Mouse (Mus musculus) forebrain, embryonic 15.5 days (tissue): ENCODE measurements around the gene Extl1. TPM values are rescaled to one million over a fixed set of nuclear protein-coding genes. Genes with fewer than 3 reads are reported as not detected.

Experiments used
- ATAC-seq: fragments of 200-750 bp; cut with Nextera tagmentation; replicated peaks from 2 replicates; pipeline ENCODE4 v1.8.0; 2017; ENCODE audit warnings: mild to moderate bottlenecking, moderate TSS enrichment, moderate library complexity
- H3K27ac ChIP-seq: fragments of 300-500 bp; sonication (generic); replicated peaks from 2 replicates; pipeline ENCODE4 v1.5.1; 2015; ENCODE audit warnings: mild to moderate bottlenecking, inconsistent platforms
- H3K27me3 ChIP-seq: fragments of 300-500 bp; sonication (generic); 2 replicates; pipeline ENCODE4 v1.6.1; 2015; ENCODE audit warnings: inconsistent platforms
- H3K36me3 ChIP-seq: fragments of 300-500 bp; sonication (generic); 2 replicates; pipeline ENCODE4 v1.6.1; 2015; ENCODE audit warnings: mild to moderate bottlenecking, inconsistent platforms
- H3K4me1 ChIP-seq: fragments of 300-500 bp; sonication (generic); 2 replicates; pipeline ENCODE4 v1.6.1; 2015; ENCODE audit warnings: inconsistent platforms
- H3K4me2 ChIP-seq: fragments of 300-500 bp; sonication (generic); replicated peaks from 2 replicates; pipeline ENCODE4 v1.6.1; 2015; ENCODE audit warnings: mild to moderate bottlenecking, inconsistent platforms
- H3K4me3 ChIP-seq: fragments of 300-500 bp; sonication (generic); 2 replicates; pipeline ENCODE4 v1.5.1; 2015; ENCODE audit warnings: mild to moderate bottlenecking, inconsistent platforms
- H3K9ac ChIP-seq: fragments of 300-500 bp; sonication (generic); replicated peaks from 2 replicates; pipeline ENCODE4 v1.6.1; 2015; ENCODE audit warnings: mild to moderate bottlenecking, inconsistent platforms
- H3K9me3 ChIP-seq: fragments of 300-500 bp; sonication (generic); 2 replicates; pipeline ENCODE4 v1.6.1; 2016; ENCODE audit warnings: inconsistent platforms
- WGBS: fragments of 180-500 bp; shearing (Covaris S2); methylation state at CpG from one replicate; pipeline ENCODE4 v1.1.7; 2015; ENCODE audit warnings: mixed read lengths; 5-methylcytosine and 5-hydroxymethylcytosine counted together
- polyA plus RNA-seq: library from polyadenylated mRNA; unstranded; fragments of >200 nt; fragmentation: Nextera tagmentation; extraction: Ambion mirVana; gene quantifications from 2 replicates; pipeline ENCODE4 v1.2.1, GENCODE M21; 2015

Gene Extl1
- polyA plus RNA-seq, 1 experiment from 2014 or later = 0.22 TPM

GRCm38 (mm10) chr4:134356591-134357460 is 26.8 kb downstream of the Extl1 start:
- Histone ChIP-seq H3K36me3 (no peaks in the 10 kb centered on the region), H3K4me1 (peaks cover 6% of the 10 kb centered on the region), H3K4me2 (peak overlapping the region; percentile 44), H3K9ac (peak overlapping the region; percentile 34), H3K4me3 (peak overlapping the region; percentile 31), H3K27ac (no peak overlapping the region), H3K9me3 (no peaks in the 10 kb centered on the region), H3K27me3 (no peaks in the 10 kb centered on the region)
- WGBS = 21% methylated on average over 22 of the region's 22 CpGs
- ATAC-seq = peak; percentile 38; the same call in 1 of the 2 replicates

DNA sequence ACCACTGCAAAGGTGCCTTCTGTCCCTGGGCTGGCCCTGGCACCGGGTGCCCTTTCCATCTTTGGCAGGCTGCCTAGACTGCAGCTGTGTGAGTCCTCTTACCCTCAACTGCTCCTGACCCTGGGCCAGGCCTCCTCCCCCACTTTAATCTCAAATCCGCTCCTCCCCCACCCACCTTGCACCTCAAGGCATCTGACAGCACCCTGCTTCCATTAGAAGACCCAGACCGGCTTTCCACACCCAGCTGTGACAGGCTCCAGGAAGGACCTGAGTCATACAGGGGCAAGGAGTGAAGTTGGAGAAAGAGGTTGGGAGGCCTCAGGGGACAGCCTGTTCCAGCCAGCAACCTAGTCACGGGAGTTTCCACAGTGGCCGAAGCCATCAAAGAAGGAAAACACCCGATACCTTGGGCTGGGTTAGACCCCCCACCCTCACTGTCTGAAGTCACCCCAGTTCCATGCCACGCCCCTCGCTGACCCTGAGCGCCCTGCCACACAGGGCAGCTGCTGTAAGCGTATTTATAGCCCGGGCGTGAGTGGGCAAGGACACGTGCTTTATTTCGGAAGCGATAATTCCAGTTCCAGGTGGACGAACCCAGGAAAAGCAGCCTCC is 27.7 kb downstream of the Extl1 start:
- ATAC-seq = no peak
- Histone ChIP-seq H3K9ac (0 out of 2 replicates have a peak overlapping the region, but pooled peaks have one; percentile 10), H3K9me3 (no peaks in the 10 kb centered on the region)

GRCm38 (mm10) chr4:134353527-134354409 is 29.9 kb downstream of the Extl1 start:
- no peaks in the 10 kb centered on the region for H3K27me3 ChIP-seq

More for the DNA sequence above, 27.7 kb downstream of the Extl1 start:
- Histone ChIP-seq H3K4me2 (no peak overlapping the region), H3K4me3 (no peak overlapping the region), H3K27me3 (no peaks in the 10 kb centered on the region), H3K36me3 (no peaks in the 10 kb centered on the region), H3K4me1 (peaks cover 6% of the 10 kb centered on the region), H3K27ac (no peak overlapping the region)
- WGBS = 58% methylated on average over 16 of the region's 16 CpGs

DNA sequence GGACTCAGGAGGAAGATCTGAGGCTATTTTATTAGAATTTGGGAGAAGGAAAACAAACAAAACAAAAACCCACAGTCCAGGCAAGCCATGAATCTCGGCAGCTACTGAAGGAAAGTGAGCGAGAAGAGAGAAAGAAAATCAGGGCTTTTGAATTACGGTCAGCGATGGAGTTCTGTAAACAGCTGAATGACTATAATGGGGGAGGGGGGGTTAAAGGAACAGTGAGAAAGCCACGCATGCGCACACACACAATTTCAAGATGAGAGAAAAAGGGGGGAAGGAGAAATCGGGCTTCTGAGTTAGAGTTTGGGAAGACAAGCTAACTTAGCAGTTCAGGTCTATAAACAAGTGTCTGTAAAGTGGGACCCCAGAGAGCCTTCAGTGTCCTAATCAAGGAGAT is 30.7 kb downstream of the Extl1 start:
- H3K4me3 ChIP-seq = no peak overlapping the region
- no peaks in the 10 kb centered on the region for H3K27me3 ChIP-seq
- WGBS = 70% methylated on average over 7 of the region's 7 CpGs
- H3K4me1 ChIP-seq = peaks cover 6% of the 10 kb centered on the region
- no peak overlapping the region for H3K27ac ChIP-seq
- no peaks in the 10 kb centered on the region for H3K36me3 ChIP-seq
- ATAC-seq = no peak
- H3K4me2 ChIP-seq = no peak overlapping the region
- no peak overlapping the region for H3K9ac ChIP-seq
- no peaks in the 10 kb centered on the region for H3K9me3 ChIP-seq

More at GRCm38 (mm10) chr4:134353527-134354409, 29.9 kb downstream of the Extl1 start:
- Histone ChIP-seq H3K9me3 (no peaks in the 10 kb centered on the region), H3K27ac (no peak overlapping the region), H3K36me3 (no peaks in the 10 kb centered on the region), H3K4me2 (no peak overlapping the region), H3K4me3 (no peak overlapping the region), H3K9ac (no peak overlapping the region), H3K4me1 (peaks cover 6% of the 10 kb centered on the region)
- 65% methylated on average over 5 of the region's 5 CpGs for WGBS
- ATAC-seq = no peak

- Histone ChIP-seq H3K36me3 (no peaks in the 10 kb centered on the region), H3K4me1 (peaks cover 4% of the 10 kb centered on the region), H3K4me3 (no peak overlapping the region), H3K9me3 (no peaks in the 10 kb centered on the region), H3K27ac (no peak overlapping the region), H3K27me3 (no peaks in the 10 kb centered on the region), H3K4me2 (no peak overlapping the region), H3K9ac (no peak overlapping the region)
- WGBS = 75% methylated on average over 12 of the region's 12 CpGs
- no peak for ATAC-seq
These were observed 31.4 kb downstream of the Extl1 start for GRCm38 (mm10) chr4:134352261-134352707.

GRCm38 (mm10) chr4:134351329-134352260 is 32.1 kb downstream of the Extl1 start:
- H3K9me3 ChIP-seq = no peaks in the 10 kb centered on the region
- no peak for ATAC-seq
- no peak overlapping the region for H3K9ac ChIP-seq
- no peak overlapping the region for H3K4me2 ChIP-seq
- H3K27ac ChIP-seq = no peak overlapping the region
- H3K27me3 ChIP-seq = no peaks in the 10 kb centered on the region
- no peak overlapping the region for H3K4me3 ChIP-seq
- WGBS = 63% methylated on average over 18 of the region's 18 CpGs
- no peaks in the 10 kb centered on the region for H3K4me1 ChIP-seq
- no peaks in the 10 kb centered on the region for H3K36me3 ChIP-seq

DNA sequence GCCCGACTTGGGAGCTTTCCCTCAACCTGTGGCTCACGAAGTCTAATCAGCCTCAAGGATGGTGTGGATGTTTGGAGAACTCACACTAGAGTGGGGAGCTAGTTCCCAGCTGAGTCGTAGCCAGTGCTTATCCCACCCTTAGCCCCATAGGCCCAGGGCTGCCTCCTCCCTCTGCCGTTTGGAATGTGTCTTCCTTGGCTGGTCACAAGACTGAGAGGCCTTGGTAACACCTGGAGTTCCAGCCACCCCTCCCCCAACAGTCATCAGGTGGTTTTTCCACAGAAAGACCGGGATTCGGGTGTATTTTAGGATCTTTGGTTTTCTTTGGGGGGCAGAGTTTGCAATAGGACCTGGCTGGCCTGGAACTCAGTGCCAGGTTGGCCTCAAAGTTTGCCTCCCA is 33.0 kb downstream of the Extl1 start:
- H3K36me3 ChIP-seq = no peaks in the 10 kb centered on the region
- 90% methylated on average over 6 of the region's 6 CpGs for WGBS
- H3K4me3 ChIP-seq = no peak overlapping the region
- no peak overlapping the region for H3K9ac ChIP-seq
- no peaks in the 10 kb centered on the region for H3K4me1 ChIP-seq
- H3K4me2 ChIP-seq = no peak overlapping the region
- no peak overlapping the region for H3K27ac ChIP-seq
- peaks cover 2% of the 10 kb centered on the region; the same call in 1 of the 2 replicates for H3K27me3 ChIP-seq
- no peak for ATAC-seq
- H3K9me3 ChIP-seq = no peaks in the 10 kb centered on the region

- 87% methylated on average over 7 of the region's 7 CpGs for WGBS
- ATAC-seq = no peak
- H3K36me3 ChIP-seq = no peaks in the 10 kb centered on the region
These were observed 33.8 kb downstream of the Extl1 start for GRCm38 (mm10) chr4:134349829-134350228.

DNA sequence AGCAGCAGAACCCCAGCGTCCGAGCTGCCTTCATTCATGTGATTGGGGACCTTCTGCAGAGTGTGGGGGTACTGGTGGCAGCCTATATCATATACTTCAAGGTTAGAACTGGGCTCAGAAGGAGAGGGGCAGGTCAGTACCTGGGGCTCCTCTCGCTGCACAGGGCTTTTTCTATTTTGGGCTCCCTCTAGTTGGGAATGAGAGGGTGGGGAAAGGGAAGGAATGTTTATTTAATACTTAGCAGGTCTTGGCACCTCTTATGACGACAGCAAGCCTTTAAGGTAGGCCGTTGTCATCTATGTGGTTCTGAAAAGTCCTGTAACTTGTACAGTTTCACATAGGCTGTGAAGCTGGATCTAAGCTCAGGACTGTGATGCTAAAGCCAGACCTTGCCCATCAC is 35.1 kb downstream of the Extl1 start:
- Histone ChIP-seq H3K4me3 (no peak overlapping the region), H3K9me3 (no peaks in the 10 kb centered on the region), H3K27me3 (peaks cover 18% of the 10 kb centered on the region), H3K9ac (no peak overlapping the region), H3K4me1 (no peaks in the 10 kb centered on the region), H3K36me3 (no peaks in the 10 kb centered on the region), H3K4me2 (no peak overlapping the region), H3K27ac (no peak overlapping the region)
- no peak for ATAC-seq
- WGBS = 90% methylated on average over 5 of the region's 5 CpGs

More at GRCm38 (mm10) chr4:134349829-134350228, 33.8 kb downstream of the Extl1 start:
- Histone ChIP-seq H3K4me1 (no peaks in the 10 kb centered on the region), H3K4me2 (no peak overlapping the region), H3K9ac (no peak overlapping the region), H3K9me3 (no peaks in the 10 kb centered on the region), H3K4me3 (no peak overlapping the region), H3K27me3 (peaks cover 8% of the 10 kb centered on the region), H3K27ac (no peak overlapping the region)

DNA sequence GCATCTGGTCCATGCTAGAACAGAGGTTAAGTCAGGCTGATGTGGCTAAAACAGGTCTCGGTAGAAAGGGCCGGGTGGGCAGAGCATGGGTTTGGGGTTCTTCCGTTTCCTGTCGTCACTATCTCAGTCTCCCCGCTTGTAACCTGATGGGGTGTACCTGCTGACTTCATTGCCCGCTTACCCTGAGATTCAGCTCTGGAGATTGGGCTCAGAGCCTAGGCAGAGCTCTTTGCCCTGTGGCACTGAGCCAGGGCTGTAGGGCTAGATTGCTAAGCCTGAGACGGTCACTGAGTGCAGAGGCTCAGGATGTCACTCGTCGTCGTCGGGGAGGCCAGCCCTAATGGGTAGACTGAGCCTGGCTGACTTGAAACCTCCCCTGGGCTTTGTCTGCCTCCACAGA is 35.6 kb downstream of the Extl1 start:
- peaks cover 4% of the 10 kb centered on the region for H3K4me1 ChIP-seq
- no peaks in the 10 kb centered on the region for H3K36me3 ChIP-seq
- H3K27ac ChIP-seq = no peak overlapping the region
- H3K9ac ChIP-seq = no peak overlapping the region
- no peak for ATAC-seq
- no peaks in the 10 kb centered on the region for H3K9me3 ChIP-seq
- no peak overlapping the region for H3K4me2 ChIP-seq
- WGBS = 67% methylated on average over 11 of the region's 11 CpGs
- no peak overlapping the region for H3K4me3 ChIP-seq
- peaks cover 23% of the 10 kb centered on the region for H3K27me3 ChIP-seq

DNA sequence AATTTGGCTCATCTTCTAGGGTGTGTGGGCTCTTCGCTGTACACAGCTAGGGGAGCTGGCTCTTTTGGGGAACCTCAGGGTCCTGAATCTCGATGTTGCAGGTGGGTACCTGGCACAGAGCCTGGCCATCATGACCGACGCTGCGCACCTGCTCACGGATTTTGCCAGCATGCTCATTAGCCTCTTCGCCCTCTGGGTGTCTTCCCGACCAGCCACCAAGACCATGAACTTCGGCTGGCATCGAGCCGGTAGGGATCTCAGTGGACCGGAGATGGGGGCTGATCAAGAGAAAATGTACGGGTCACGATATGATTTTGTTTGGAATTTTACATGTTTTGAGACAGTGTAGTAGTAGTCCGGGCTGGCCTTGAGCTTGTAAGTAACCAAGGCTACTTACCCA is 37.8 kb downstream of the Extl1 start:
- peaks cover 33% of the 10 kb centered on the region for H3K27me3 ChIP-seq
- no peak overlapping the region for H3K4me2 ChIP-seq
- H3K4me3 ChIP-seq = no peak overlapping the region
- no peaks in the 10 kb centered on the region for H3K9me3 ChIP-seq
- no peak overlapping the region for H3K9ac ChIP-seq
- no peak for ATAC-seq
- no peak overlapping the region for H3K27ac ChIP-seq
- peaks cover 7% of the 10 kb centered on the region for H3K4me1 ChIP-seq
- 86% methylated on average over 15 of the region's 15 CpGs for WGBS
- H3K36me3 ChIP-seq = no peaks in the 10 kb centered on the region
